38 mouse cellular contexts compared by ENCODE assay signal in genomic region chr7:104613655-104614054, GRCm38 (mm10). TPM values are rescaled to one million over a fixed set of nuclear protein-coding genes. Genes with fewer than 3 reads are reported as not detected.
"Had no signal": no experiment of that assay in that cellular context is flagged by ENCODE, and none has a peak within 500 bp of the region (broad histone marks: within the 10 kb centered on the region; RNA-seq: fewer than 3 reads in every experiment).

TSS of gene Olfr656 (plus strand) at chr7:104613955.

- H3K27ac ChIP-seq: limb, embryonic 10.5 days; limb, embryonic 12.5 days; limb, embryonic 13.5 days; limb, embryonic 15.5 days; liver, embryonic 12.5 days; liver, embryonic 13.5 days; liver, embryonic 14.5 days; liver, embryonic 15.5 days; lung, embryonic 15.5 days; macrophage; midbrain, embryonic 10.5 days; midbrain, embryonic 12.5 days; midbrain, embryonic 13.5 days; midbrain, embryonic 15.5 days; neural tube, embryonic 12.5 days had no signal

- ATAC-seq: liver, embryonic 12.5 days; liver, postnatal 0 days; lung, postnatal 0 days; midbrain, embryonic 13.5 days; midbrain, embryonic 15.5 days; midbrain, embryonic 16.5 days had no signal

- H3K9me3 ChIP-seq: limb, embryonic 10.5 days; limb, embryonic 12.5 days; limb, embryonic 13.5 days; limb, embryonic 15.5 days; liver, embryonic 12.5 days; liver, embryonic 13.5 days; liver, embryonic 15.5 days; lung, embryonic 15.5 days; midbrain, embryonic 10.5 days; midbrain, embryonic 12.5 days; midbrain, embryonic 13.5 days; midbrain, embryonic 15.5 days; neural tube, embryonic 12.5 days had no signal

- DNase-seq: left cerebral cortex, postnatal 4 days; liver; liver, embryonic 13.5 days; liver, postnatal 0 days; lung, adult 18-20 months; lung, adult 2 months; lung, embryonic 14.5 days; lung, postnatal 14 days; lung, postnatal 36 days; lung, postnatal 4 days; midbrain, embryonic 14.5 days had no signal

- H3K4me1 ChIP-seq: limb, embryonic 10.5 days; limb, embryonic 12.5 days; limb, embryonic 13.5 days; limb, embryonic 15.5 days; liver, embryonic 12.5 days; liver, embryonic 13.5 days; liver, embryonic 15.5 days; lung, embryonic 15.5 days; megakaryocyte, embryonic 14.5 days; midbrain, embryonic 10.5 days; midbrain, embryonic 12.5 days; midbrain, embryonic 13.5 days; midbrain, embryonic 15.5 days; neural tube, embryonic 12.5 days had no signal

- H3K4me2 ChIP-seq: limb, embryonic 12.5 days; limb, embryonic 13.5 days; limb, embryonic 15.5 days; liver, embryonic 11.5 days; liver, embryonic 12.5 days; liver, embryonic 13.5 days; liver, embryonic 15.5 days; lung, embryonic 14.5 days; lung, embryonic 15.5 days; midbrain, embryonic 11.5 days; midbrain, embryonic 12.5 days; midbrain, embryonic 13.5 days; midbrain, embryonic 15.5 days; neural tube, embryonic 12.5 days had no signal

- H3K9ac ChIP-seq: limb, embryonic 12.5 days; limb, embryonic 13.5 days; limb, embryonic 15.5 days; liver, embryonic 12.5 days; liver, embryonic 13.5 days; liver, embryonic 14.5 days; liver, embryonic 15.5 days; liver, postnatal 0 days; lung, embryonic 14.5 days; lung, embryonic 15.5 days; midbrain, embryonic 12.5 days; midbrain, embryonic 13.5 days; midbrain, embryonic 15.5 days; neural tube, embryonic 12.5 days had no signal

- H3K27me3 ChIP-seq: limb, embryonic 12.5 days; limb, embryonic 13.5 days; limb, embryonic 15.5 days; liver, embryonic 12.5 days; liver, embryonic 13.5 days; liver, embryonic 15.5 days; lung, embryonic 15.5 days; megakaryocyte, embryonic 14.5 days; midbrain, embryonic 12.5 days; midbrain, embryonic 13.5 days; midbrain, embryonic 15.5 days; neural tube, embryonic 12.5 days had no signal

- H3K4me3 ChIP-seq: limb, embryonic 10.5 days; limb, embryonic 12.5 days; limb, embryonic 13.5 days; limb, embryonic 15.5 days; liver, embryonic 12.5 days; liver, embryonic 13.5 days; liver, embryonic 15.5 days; lung, embryonic 15.5 days; megakaryocyte, embryonic 14.5 days; midbrain, embryonic 10.5 days; midbrain, embryonic 12.5 days; midbrain, embryonic 13.5 days; midbrain, embryonic 15.5 days; myocyte; neural tube, embryonic 12.5 days had no signal

- H3K36me3 ChIP-seq: limb, embryonic 10.5 days; limb, embryonic 12.5 days; limb, embryonic 13.5 days; limb, embryonic 15.5 days; liver, embryonic 12.5 days; liver, embryonic 13.5 days; liver, embryonic 15.5 days; lung, embryonic 15.5 days; midbrain, embryonic 10.5 days; midbrain, embryonic 12.5 days; midbrain, embryonic 13.5 days; midbrain, embryonic 15.5 days; neural tube, embryonic 12.5 days had no signal

RNA-seq across cellular contexts. Expression of gene Olfr656, which starts in this region (rescaled TPM):
- polyA plus RNA-seq: limb, embryonic 10.5 days; limb, embryonic 11.5 days; limb, embryonic 12.5 days; limb, embryonic 13.5 days; limb, embryonic 14.5 days; limb, embryonic 15.5 days; liver, adult 2 months; liver, embryonic 11.5 days; liver, embryonic 12.5 days; liver, embryonic 13.5 days; liver, embryonic 14.5 days; liver, embryonic 15.5 days; liver, embryonic 16.5 days; liver, postnatal 0 days; lung, adult 2 months; lung, embryonic 14.5 days; lung, embryonic 15.5 days; lung, embryonic 16.5 days; lung, postnatal 0 days; macrophage; midbrain, embryonic 10.5 days; midbrain, embryonic 11.5 days; midbrain, embryonic 12.5 days; midbrain, embryonic 13.5 days; midbrain, embryonic 14.5 days; midbrain, embryonic 15.5 days; midbrain, embryonic 16.5 days; midbrain, postnatal 0 days; myocyte; neural tube, embryonic 11.5 days; neural tube, embryonic 12.5 days had no signal
